Mouse (Mus musculus) T-helper 2 cell (primary cell): Measurements from ENCODE around the gene 2810459M11Rik.

ENCODE experiments used
- in situ Hi-C: fragments of 300-600 bp; cut with MboI, MseI; formaldehyde crosslinking; loops from one replicate; pipeline ENCODE4 v1.15.1; 2025; ENCODE audit warnings: high pct_unique_total_duplicates

The 2810459M11Rik gene

DNA sequence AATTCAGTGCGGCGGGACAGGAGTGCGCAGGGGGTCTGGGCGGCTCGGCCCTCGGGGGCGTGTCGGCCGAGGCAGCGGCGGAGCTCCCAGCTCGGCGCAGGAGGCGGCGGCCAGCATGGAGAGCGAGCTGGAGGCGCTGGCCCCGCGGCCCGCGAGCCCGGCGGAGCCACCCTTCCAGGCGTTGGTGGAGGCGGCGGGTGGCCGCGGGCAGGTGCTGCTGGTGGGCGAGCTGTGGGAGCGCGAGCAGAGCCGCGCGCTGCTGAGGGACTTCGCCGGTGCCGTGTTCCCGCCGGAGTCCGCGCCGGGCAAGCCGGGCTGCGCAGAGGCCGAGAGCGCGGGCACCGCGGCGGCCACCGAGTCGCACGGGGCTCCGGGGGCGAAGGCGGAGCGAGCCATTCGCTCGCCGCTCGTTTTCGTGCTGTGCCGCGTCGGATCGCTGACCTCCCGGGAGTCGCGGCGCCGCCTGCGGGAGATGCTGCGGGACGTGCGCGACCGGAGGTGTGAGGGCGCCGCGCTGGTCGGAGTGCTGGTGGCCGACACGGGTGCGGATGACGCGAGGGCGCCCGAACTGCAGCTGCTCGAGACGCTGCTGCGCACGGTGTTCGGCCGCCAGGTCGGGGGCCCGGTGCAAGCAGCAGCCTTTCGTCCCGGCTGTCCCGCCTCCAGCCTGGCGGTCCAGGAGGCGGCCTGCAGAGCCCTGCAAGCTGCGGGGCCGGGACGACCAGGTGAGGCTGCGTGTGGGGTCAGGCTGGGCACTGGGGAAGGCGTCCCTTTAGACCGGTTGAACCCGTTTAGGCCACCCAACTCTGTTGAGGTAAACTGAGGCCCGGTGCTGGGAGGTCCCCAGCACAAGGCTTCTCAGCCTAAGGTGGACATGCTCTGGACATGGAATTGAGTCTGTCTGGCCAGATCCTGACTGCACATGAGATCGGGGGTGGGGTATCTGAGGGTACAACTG, at the start of gene 2810459M11Rik:
2810459M11Rik (plus strand) TSS at position 16 of the 958 bp plus-strand sequence.
- in situ Hi-C loops, result no loop called here

GRCm38 (mm10) chr1:85997221-85997620, 48.4 kb upstream of the 2810459M11Rik start:
- in situ Hi-C loops, result no loop called here

DNA sequence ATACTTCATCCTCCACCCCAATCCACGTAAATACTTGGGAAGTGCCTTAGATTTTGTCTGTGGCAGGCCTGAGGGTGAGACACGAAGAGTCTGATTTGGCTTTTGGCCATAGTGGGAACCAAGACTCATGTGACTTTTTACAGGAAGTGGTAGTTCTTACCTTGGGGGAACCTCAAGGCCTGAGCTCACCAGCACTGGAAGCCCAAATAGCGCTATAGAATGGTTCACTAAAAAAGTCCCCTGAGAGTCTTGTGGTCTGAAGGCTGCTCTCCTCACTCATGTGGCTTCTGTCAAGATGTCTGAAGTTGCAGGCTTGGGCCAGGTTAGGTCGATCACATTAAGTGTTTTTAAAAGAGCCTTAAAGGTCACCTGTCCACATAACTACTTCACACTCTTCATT, 47.7 kb upstream of the 2810459M11Rik start:
- in situ Hi-C loops, result no loop called here

GRCm38 (mm10) chr1:85999853-86000570, 45.7 kb upstream of the 2810459M11Rik start:
- in situ Hi-C loops, result loop anchor here (10.0 kb wide), 1 partner anchor 305 kb away; no protein-coding TSS in a partner anchor

- in situ Hi-C loops, result loop anchor here (5.0 to 10.0 kb wide), 2 partner anchors 73 to 311 kb away; no protein-coding TSS in a partner anchor
Observed at GRCm38 (mm10) chr1:86005540-86005939, 40.1 kb upstream of the 2810459M11Rik start.

GRCm38 (mm10) chr1:86006040-86006439, 39.6 kb upstream of the 2810459M11Rik start:
- in situ Hi-C loops, result loop anchor here (5.0 to 10.0 kb wide), 2 partner anchors 74 to 311 kb away; no protein-coding TSS in a partner anchor

DNA sequence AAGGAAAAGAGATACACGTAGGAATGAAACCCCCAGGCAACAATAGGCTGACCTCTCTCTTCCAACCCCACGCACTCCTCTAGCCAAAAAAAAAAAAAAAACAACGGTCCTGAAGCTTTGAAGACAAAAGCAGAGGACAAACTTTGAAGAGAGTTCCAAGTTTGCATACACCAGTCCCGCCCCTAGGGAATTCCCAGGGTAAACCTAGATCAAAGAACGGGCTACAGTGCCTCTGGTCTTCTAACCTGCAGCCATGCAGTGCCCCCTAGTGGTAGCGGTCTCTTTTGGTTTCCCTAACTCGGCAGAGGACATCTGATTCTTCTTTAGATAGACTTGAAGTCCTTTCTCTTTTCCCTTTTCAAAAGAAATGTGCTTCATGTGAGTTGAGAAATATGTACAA, 37.9 kb upstream of the 2810459M11Rik start:
- in situ Hi-C loops, result loop anchor here (5.0 to 10.0 kb wide), 2 partner anchors 75 to 313 kb away; no protein-coding TSS in a partner anchor

DNA sequence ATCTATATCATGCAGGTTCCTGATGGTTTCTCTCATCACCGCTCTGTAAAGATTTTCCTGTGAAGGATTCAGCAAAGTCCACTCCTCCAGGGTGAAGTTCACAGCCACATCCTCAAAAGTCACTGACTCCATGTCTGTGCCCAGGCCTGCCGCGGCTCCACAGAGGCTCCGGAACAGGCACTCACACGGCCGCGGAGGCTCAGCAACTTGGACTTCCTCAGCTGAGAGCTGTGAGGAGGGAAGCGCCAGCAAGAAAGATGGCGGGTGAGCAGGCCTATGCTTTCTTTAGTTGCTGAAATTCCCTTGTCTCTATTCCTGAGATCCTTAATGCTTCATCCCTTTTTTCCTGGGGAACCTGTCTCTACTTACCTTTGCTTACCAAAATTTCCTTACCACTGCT, 29.9 kb upstream of the 2810459M11Rik start:
- in situ Hi-C loops, result loop anchor here (5.0 kb wide), 1 partner anchor 163 kb away; no protein-coding TSS in a partner anchor

- in situ Hi-C loops, result loop anchor here (5.0 kb wide), 1 partner anchor 164 kb away; no protein-coding TSS in a partner anchor
Observed at GRCm38 (mm10) chr1:86016516-86016915, 29.1 kb upstream of the 2810459M11Rik start, which contains the start of gene Spata3. Spata3 (plus strand) TSS chr1:86016816.

DNA sequence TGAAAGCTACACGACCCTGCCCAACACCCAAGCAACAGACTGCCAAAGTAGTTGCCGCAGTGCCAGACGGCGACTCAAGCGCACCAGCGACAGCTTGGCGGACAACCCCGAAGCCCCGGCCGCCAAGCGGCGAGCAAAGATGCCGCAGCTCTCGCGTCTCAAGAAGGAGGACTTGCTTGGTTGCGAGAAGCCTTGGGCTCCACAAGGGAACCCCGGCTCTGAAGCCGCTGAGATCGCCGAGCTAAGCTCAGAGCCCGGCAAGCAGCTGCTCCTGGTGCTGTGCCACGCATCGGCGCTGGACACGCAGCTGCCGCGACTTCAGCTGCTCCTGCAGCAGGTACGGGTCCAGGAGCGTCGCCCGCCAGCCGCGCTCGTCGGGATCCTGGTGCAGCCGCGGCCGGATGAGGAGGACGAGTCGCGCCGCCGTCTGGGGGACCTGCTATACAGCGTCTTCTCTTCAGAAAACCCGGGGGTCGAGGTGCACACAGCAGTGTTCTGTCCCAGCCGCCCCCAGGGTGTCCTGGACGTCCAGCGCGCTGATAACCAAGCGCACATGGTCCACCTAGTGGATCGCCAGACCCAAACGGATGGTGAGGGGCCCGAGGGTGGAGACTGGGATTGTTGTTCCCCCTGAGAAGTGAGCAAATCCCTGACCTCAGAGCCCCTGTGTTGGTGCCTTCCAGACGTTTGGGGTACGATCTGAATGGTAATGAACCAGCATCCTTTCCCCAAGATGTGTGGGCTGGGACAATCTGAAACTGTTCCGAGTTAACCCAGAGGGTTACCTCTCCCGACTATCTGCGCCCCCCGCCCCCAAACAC, 27.2 kb upstream of the 2810459M11Rik start:
- in situ Hi-C loops, result loop anchor here (5.0 kb wide), 1 partner anchor 166 kb away; no protein-coding TSS in a partner anchor

DNA sequence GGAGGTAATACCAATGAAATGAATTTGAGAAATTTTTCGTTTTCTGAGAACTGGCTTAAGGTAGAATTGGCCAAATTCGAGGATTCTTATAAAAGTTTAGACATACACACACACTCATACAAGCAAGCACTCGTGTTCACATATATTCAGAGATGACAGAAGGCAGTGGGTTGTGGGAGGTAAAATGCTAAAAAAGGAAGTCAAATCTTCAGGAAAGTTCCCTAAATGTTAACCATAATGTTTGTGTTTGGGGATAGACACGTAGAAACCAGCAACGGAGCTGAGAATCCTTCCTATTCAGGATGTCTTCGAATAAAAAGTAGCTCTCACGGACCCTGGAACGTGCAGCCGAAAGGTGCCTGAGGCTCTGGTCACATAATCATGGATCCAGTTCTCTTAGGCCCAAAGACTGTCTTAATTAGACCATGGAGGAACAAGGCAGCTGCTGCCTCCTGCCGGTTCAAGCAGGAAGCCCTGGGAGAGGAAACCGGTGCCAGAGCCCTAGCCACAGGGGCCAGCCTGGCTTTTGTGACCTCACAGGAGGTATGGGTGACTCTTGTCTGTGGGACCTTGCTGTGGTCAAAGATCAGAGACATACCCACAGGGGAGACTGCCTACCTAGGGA, 24.2 kb upstream of the 2810459M11Rik start:
- in situ Hi-C loops, result no loop called here

GRCm38 (mm10) chr1:86032273-86032987, 13.2 kb upstream of the 2810459M11Rik start:
- in situ Hi-C loops, result no loop called here

DNA sequence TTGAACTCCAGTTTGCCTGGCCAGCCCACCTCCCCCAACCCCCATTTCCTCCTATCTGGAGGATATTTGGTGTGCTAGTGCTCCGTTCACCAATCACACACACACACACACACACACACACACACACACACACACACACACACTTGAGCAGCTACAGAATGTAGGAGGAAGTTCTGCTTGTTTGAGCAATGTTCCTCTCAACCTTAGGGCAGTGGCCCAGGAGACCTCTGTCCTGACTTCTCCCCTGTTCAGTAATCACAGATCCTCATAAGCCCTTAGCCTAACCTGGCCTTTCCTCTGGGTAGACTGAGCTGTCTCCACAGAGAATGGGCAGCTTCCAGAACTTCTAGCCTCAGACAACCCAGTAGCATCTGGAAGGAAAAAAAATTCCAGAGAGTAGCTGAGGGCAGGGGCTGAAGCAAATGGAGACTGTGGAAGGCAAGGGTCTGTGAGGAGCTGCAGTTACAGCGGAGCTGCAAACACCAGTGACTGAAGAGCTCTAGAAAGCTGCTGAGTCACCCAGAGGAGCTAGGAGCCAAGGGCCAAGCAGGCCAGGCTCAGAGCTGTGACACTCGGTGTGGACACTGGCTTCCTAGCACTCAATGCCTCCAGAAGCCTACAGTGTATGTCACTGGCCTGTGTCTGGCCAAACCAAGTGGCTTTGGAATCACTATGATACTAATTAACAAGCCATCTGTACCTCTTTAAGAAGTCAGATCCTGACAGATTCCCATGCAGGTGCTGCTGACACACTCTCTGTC, 7.3 kb upstream of the 2810459M11Rik start:
- in situ Hi-C loops, result no loop called here

- in situ Hi-C loops, result no loop called here
Observed at GRCm38 (mm10) chr1:86040131-86040530, 5.5 kb upstream of the 2810459M11Rik start.

- in situ Hi-C loops, result no loop called here
Observed at GRCm38 (mm10) chr1:86040817-86041216, 4.8 kb upstream of the 2810459M11Rik start.

DNA sequence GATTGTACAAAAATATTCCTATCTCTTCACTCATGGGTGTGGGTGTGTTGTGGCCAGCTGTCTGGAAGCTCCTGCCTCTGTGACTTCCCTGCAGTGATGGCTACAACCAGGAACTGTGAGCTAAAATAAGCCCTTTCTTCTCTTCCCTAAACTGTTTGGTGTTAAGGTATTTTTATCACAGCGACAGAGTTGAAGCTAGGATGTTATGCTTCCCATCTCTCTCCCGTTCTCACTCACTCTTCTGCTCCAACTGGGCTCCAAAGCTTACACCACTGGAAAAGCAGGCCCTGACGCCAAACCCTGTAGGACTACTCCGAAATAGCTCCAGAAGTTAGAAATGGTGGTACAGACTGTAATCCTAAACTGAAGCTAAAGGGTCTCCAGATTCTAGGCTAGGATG, 607 bp upstream of the 2810459M11Rik start:
- in situ Hi-C loops, result no loop called here

- in situ Hi-C loops, result no loop called here
Observed at GRCm38 (mm10) chr1:86046833-86047563, 1.3 kb downstream of the 2810459M11Rik start.

DNA sequence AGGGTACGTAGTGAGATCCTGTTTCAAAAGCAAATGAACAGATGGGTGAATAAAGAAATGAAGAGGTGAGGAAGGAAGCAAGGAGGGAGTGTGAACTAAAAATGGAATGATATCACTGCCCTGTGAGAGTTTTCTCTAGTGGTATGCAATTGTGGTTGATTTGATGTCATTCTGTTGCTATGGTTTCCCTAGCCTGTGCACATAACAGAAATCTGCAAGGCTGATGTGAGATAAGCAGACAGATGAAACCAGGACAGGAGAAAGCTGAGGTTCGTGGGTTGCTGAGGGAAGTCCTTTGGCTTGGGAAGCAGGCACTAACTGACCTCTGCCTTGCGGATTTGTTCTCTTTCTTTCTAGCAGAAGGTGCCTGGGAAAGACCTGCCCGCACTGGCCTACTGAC, 2.6 kb downstream of the 2810459M11Rik start:
- in situ Hi-C loops, result no loop called here
